Mouse (Mus musculus) mature B cell (primary cell): Measurements from ENCODE around the gene Parp11.

Experiments used
- in situ Hi-C: fragments of 300-500 bp; cut with MboI; formaldehyde crosslinking; loops from 2 replicates; pipeline ENCODE4 v1.14.3; 2019

Gene Parp11

DNA sequence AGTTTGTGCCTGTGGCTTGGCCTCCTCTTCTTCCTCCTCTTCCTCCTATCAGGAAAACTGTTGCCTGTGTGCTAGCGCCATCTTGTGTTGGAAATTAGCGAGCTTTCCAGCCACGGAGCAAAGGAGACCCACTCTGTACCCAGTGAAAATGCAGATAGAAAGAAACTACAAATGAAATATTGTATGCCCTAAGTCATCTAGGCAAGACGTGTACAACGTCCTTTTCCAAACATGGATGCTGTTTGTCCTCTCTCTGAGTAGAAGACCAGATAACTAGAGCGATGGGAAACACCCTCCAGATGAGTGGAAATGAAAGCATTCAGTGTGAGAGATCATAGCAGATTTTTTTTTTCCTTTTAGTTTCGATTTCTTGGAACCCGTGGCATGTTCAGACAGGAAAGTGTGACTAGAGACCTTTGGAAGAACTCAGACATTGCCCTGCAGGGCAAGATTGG lies at the start of gene Parp11:
Gene Parp11 (plus strand): TSS at position 405 of the 455 bp plus-strand sequence.
- in situ Hi-C loops: loop anchor here (10.0 kb wide), 3 partner anchors 202 to 502 kb away; no protein-coding TSS in a partner anchor

DNA sequence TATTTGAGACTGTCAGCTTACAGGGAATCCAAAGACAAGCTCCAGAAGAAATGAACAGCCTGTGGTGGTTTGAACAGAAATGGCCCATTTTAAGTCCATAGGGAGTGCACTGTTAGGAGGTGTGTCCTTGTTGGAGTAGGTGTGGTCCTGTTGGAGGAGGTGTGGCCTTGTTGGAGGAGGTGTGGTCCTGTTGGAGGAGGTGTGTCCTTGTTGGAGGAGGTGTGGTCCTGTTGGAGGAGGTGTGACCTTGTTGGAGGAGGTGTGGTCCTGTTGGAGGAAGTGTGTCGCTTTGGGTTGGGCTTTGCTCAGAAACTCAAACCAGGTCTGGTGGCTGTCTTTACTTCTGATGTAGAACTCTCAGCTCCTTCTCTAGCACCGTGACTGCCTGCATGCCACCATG lies 48.6 kb upstream of the Parp11 start:
- in situ Hi-C loops: no loop called here

GRCm38 (mm10) chr6:127401419-127401818 lies 45.2 kb upstream of the Parp11 start:
- in situ Hi-C loops: no loop called here

GRCm38 (mm10) chr6:127404070-127404810 lies 42.4 kb upstream of the Parp11 start:
- in situ Hi-C loops: no loop called here

DNA sequence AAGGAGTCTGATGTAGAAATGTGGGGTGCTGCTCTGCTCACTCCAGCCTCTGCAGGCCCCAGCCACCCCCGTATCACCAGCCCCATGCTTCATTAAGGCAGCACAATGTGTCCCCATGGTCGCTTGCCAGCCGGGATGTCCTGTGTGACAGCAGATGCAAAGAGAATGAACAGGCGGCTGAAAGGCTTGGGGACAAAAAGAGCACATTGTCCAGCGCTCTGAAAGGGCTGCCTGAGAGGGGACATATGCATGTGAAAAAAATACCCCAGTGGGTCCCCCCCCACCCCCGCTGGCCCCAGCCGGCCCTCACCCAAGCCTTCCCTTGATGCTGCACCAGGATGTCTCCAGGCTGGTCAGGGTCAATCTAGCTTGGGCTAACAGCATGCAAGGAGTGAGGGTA lies 41.0 kb upstream of the Parp11 start:
- in situ Hi-C loops: no loop called here

DNA sequence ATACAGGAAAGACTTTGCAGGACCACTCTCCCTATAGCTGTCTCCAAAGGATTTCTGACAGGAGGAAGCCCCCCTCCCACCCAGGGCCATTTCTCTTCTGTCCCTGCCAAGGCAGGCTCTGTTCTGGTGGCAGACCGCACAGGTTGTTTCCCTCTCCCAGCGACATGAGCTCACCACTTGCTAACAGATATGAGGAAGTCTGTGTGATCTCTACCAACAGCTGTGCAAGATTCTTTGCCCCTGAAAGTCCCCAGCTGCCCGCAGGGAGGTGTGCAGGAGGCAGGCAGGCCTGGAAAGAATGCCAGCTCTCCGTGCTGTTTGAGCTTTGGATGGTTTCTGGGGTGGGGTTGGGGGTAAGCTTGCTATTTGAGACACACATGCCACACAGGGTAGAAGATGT lies 38.9 kb upstream of the Parp11 start:
- in situ Hi-C loops: no loop called here

DNA sequence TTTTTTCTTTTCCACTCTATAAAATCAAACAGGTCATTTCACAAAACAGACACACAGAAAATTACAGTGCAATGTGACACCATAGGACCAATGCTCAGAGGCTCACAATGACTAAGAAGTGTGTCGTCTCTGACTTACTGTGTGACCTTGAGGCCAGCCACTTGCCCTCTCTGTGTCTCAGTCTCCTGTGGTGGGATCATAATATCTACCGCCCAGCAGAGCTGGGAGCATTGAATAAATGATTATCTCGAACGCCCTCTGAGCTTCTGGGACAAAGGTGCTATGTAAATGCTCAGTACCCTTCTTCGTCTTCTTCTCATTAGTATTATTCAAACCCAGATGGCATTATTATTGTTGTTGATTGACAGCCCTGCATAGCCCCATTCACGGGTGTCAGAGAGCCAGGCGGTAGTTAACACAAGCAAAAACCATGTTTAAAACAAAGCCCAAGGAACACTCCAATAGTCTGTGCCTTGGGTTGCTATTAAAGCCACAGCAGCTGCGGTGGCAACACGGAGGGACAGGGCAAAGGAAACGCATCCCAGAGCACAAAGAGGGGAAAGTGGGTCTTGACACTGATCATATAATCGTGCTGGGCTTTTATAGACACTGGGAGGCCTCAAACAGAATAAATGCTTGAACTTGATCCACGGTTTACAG lies 29.0 kb upstream of the Parp11 start:
- in situ Hi-C loops: no loop called here

DNA sequence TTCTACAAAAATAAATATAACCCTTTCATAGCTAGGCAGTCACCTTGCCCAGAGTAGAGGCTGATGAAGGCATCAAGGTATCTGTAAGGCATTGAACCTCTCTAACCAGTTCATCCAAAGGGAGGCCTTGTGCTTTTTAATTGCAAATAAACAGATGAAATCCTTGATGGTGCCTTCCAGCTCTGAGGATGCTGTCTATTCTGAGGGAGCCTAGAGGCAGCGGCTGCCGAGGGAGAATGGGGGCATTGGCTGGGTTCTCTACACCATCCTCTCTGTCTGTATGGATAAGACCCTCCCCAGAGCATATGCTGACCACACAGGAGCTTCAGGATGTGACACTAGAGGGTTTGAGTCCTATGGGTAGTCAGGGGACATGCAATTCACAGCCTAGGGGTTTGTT lies 28.3 kb upstream of the Parp11 start:
- in situ Hi-C loops: no loop called here

- in situ Hi-C loops: no loop called here
Observed at GRCm38 (mm10) chr6:127420115-127420514, 26.5 kb upstream of the Parp11 start.

GRCm38 (mm10) chr6:127425095-127425494 lies 21.5 kb upstream of the Parp11 start:
- in situ Hi-C loops: no loop called here

- in situ Hi-C loops: no loop called here
Observed at GRCm38 (mm10) chr6:127430716-127431115, 15.9 kb upstream of the Parp11 start.

- in situ Hi-C loops: no loop called here
Observed at GRCm38 (mm10) chr6:127431196-127431766, 15.4 kb upstream of the Parp11 start.

DNA sequence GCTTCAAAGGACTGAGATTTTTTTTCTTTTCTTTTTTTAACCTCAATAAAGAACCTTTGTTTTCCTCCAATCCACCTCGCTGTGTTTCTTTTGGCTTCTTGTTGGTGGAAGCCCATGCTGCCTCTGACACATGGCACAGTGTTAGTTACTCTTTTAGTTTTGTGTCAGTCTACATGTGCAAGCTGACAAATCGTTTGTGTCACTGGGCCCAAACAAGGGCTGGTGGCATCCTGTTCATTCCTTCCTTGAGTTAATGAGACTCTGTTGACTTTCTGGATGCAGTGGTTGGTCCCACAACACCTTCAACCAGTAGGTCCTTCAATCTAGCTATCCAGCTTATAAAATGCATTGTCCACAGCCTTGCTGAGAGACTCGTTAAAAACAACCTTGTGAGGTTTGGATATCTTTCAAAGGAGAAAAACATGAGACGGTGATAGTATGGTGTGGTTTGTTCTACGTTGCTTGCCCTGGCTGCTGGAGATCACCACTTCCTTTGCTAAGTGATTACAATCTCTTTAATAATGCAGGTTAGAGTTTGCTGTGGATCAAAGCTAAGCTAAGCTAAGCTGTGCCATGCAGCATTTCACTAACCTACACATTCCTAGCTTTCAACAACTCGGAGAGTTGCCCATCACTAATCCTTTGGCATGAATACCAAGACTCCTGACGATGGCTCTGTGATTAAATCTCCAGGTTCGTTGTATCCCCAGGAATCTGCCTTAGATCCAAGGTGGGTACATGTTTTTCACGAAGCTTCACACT lies 12.6 kb upstream of the Parp11 start:
- in situ Hi-C loops: no loop called here

DNA sequence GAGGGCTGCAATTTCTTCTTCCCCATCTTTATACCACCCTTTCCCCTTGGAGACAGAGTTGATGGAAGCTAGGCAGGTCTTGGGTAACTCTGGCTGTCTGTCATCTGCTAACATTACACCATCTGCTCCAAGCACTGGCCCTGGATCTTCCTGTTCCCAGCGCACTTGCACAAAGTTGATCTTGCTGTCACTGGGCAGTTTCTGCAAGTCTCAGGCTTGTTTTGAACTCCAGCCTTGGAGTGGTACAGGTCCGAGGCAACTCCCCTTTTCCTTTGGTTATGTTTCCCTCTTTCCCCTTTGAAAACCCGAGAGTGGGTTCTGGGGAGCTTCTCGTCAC lies 12.0 kb upstream of the Parp11 start:
- in situ Hi-C loops: no loop called here

DNA sequence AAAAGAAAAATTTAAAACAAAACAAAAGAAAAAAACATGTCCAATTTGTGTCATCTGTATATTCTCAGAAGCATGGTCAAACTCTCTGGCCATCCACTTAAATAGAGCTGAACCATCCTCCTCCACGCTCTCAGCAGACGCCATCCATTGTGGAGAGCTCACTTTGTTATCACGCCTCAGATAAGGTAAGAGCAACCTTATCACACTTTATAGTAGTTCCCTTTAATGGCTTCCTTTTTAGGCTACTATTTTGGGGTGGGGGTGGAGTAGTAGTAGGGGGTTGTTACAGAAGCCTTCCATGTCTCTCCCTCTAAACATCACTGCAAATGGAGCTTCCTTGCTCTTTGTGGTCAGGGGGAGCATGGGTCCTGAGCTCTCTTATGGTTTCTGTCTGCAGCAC lies 7.6 kb upstream of the Parp11 start:
- in situ Hi-C loops: no loop called here

DNA sequence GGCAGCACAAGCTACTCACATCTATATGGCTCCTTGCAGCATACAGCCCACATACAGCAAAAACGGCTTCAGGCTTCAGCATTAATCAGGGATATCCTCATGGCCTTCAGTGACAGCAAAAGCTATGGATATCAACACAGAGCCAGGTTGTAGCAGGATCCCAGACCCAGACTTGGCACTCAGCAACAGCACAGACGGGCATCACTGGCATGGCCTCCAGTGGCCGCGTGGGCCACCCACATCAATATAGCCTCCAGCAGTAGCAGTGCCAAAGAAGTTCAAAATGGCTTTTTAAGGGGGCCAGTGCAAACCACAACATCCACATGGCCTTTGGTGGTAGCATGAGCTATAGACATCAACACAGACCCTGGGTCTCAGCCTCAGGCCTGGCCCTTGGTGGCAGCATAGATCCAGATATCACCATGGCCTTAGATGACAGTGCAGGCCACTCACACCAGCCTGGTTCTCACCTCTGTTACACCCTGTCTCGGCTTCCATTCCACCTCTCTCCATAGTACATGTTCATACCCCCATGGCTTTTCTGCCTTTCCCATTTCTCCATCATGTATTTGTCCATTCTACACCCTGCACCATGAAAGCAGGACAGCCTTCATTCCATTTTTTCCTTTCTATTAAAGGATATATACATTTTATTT lies 7.0 kb upstream of the Parp11 start:
- in situ Hi-C loops: loop anchor here (10.0 kb wide), 3 partner anchors 195 to 495 kb away; no protein-coding TSS in a partner anchor

GRCm38 (mm10) chr6:127440416-127441104 lies 6.1 kb upstream of the Parp11 start:
- in situ Hi-C loops: loop anchor here (10.0 kb wide), 3 partner anchors 196 to 496 kb away; no protein-coding TSS in a partner anchor

DNA sequence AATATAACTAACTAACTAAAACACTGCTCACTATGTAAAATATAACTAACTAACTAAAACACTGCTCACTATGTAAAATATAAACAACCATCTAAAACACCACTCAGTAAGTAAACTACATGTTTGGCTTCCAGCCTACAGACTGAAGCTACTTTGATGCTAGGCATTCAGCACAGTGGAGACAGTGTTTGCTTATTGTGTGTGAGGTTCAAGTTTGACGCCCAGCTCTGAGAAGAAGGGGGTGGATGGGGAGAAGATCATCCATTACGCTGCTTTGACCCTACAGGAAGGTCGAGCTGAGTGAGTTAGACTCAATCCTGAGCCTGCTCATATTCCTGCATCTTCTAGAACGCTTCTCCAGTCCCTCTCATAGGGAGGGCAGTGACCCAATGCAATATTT lies 4.1 kb upstream of the Parp11 start:
- in situ Hi-C loops: loop anchor here (10.0 kb wide), 3 partner anchors 198 to 498 kb away; no protein-coding TSS in a partner anchor

DNA sequence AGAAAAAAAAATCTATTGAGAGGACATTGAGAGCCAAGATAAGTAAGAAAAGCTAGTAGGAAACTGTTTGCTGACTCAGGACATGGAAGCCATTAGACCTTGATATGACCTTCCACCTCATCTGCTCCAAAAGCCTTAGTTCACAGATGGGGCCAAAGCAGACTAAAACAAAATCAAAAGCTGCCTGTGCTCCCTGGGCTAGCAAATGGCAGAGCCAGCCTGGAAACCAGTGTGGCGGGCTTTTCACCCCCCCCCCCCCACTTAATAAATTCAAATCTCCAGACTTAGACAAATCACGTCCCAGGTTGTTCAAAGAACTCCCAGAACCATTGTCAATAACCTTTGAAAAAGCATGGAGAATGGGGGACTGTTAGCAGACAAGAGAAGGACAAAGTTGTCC lies 2.7 kb upstream of the Parp11 start:
- in situ Hi-C loops: loop anchor here (10.0 kb wide), 3 partner anchors 199 to 499 kb away; no protein-coding TSS in a partner anchor

DNA sequence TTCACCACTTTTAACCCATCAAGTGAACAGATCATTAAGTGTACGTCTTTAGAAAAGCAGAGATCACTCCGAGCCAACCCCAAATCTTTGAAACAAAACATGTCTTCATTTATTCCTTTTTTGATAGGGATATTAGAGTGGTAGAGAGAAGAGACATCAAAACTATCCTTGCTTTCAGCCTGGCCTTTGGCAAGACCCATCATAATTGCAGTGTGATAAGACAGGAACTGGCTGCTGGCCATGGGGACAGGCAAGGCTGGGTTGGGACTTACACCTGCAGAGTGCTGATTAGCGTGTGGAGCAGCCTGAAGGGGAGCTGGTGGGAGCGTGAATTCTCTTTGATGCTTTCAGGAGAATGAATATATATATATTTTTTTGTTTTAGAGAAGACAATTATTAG lies 2.2 kb upstream of the Parp11 start:
- in situ Hi-C loops: loop anchor here (10.0 kb wide), 3 partner anchors 200 to 500 kb away; no protein-coding TSS in a partner anchor
